Mouse (Mus musculus) forebrain, embryonic 15.5 days (tissue): ENCODE results near the gene Vopp1. TPM values are rescaled to one million over a fixed set of nuclear protein-coding genes. Genes with fewer than 3 reads are reported as not detected.

Source experiments
- ATAC-seq: fragments of 200-750 bp; cut with Nextera tagmentation; replicated peaks from 2 replicates; pipeline ENCODE4 v1.8.0; 2017; ENCODE audit warnings: mild to moderate bottlenecking, moderate TSS enrichment, moderate library complexity
- H3K27ac ChIP-seq: fragments of 300-500 bp; sonication (generic); replicated peaks from 2 replicates; pipeline ENCODE4 v1.5.1; 2015; ENCODE audit warnings: mild to moderate bottlenecking, inconsistent platforms
- H3K27me3 ChIP-seq: fragments of 300-500 bp; sonication (generic); 2 replicates; pipeline ENCODE4 v1.6.1; 2015; ENCODE audit warnings: inconsistent platforms
- H3K36me3 ChIP-seq: fragments of 300-500 bp; sonication (generic); 2 replicates; pipeline ENCODE4 v1.6.1; 2015; ENCODE audit warnings: mild to moderate bottlenecking, inconsistent platforms
- H3K4me1 ChIP-seq: fragments of 300-500 bp; sonication (generic); 2 replicates; pipeline ENCODE4 v1.6.1; 2015; ENCODE audit warnings: inconsistent platforms
- H3K4me2 ChIP-seq: fragments of 300-500 bp; sonication (generic); replicated peaks from 2 replicates; pipeline ENCODE4 v1.6.1; 2015; ENCODE audit warnings: mild to moderate bottlenecking, inconsistent platforms
- H3K4me3 ChIP-seq: fragments of 300-500 bp; sonication (generic); 2 replicates; pipeline ENCODE4 v1.5.1; 2015; ENCODE audit warnings: mild to moderate bottlenecking, inconsistent platforms
- H3K9ac ChIP-seq: fragments of 300-500 bp; sonication (generic); replicated peaks from 2 replicates; pipeline ENCODE4 v1.6.1; 2015; ENCODE audit warnings: mild to moderate bottlenecking, inconsistent platforms
- H3K9me3 ChIP-seq: fragments of 300-500 bp; sonication (generic); 2 replicates; pipeline ENCODE4 v1.6.1; 2016; ENCODE audit warnings: inconsistent platforms
- WGBS: fragments of 180-500 bp; shearing (Covaris S2); methylation state at CpG from one replicate; pipeline ENCODE4 v1.1.7; 2015; ENCODE audit warnings: mixed read lengths; 5-methylcytosine and 5-hydroxymethylcytosine counted together
- polyA plus RNA-seq: library from polyadenylated mRNA; unstranded; fragments of >200 nt; fragmentation: Nextera tagmentation; extraction: Ambion mirVana; gene quantifications from 2 replicates; pipeline ENCODE4 v1.2.1, GENCODE M21; 2015

Vopp1 gene
- polyA plus RNA-seq, 1 experiment from 2014 or later: 182 TPM

GRCm38 (mm10) chr6:57742749-57743148 is 82.2 kb downstream of the Vopp1 start:
- ATAC-seq: no peak
- H3K9me3 ChIP-seq: no peaks in the 10 kb centered on the region
- 93% methylated on average over 1 of the region's 1 CpGs for WGBS

GRCm38 (mm10) chr6:57721347-57721746 is 103.6 kb downstream of the Vopp1 start:
- H3K4me1 ChIP-seq: no peaks in the 10 kb centered on the region
- no peak overlapping the region for H3K4me2 ChIP-seq
- H3K27ac ChIP-seq: no peak overlapping the region
- no peak overlapping the region for H3K9ac ChIP-seq
- ATAC-seq: no peak
- H3K4me3 ChIP-seq: no peak overlapping the region
- 0 out of 2 replicates have a peak, but pooled peaks cover 3% of the 10 kb centered on the region for H3K9me3 ChIP-seq
- no peaks in the 10 kb centered on the region for H3K27me3 ChIP-seq
- WGBS: 100% methylated on average over 1 of the region's 1 CpGs
- H3K36me3 ChIP-seq: peaks cover 14% of the 10 kb centered on the region

More at GRCm38 (mm10) chr6:57742749-57743148, 82.2 kb downstream of the Vopp1 start:
- H3K4me3 ChIP-seq: no peak overlapping the region
- H3K9ac ChIP-seq: no peak overlapping the region
- no peaks in the 10 kb centered on the region for H3K4me1 ChIP-seq
- no peak overlapping the region for H3K27ac ChIP-seq
- H3K4me2 ChIP-seq: no peak overlapping the region
- peaks cover 4% of the 10 kb centered on the region; the same call in 1 of the 2 replicates for H3K36me3 ChIP-seq
- H3K27me3 ChIP-seq: no peaks in the 10 kb centered on the region

GRCm38 (mm10) chr6:57711726-57712125 is 113.2 kb downstream of the Vopp1 start:
- Histone ChIP-seq H3K9me3 (no peaks in the 10 kb centered on the region), H3K27ac (no peak overlapping the region), H3K9ac (no peak overlapping the region), H3K4me3 (no peak overlapping the region), H3K4me2 (no peak overlapping the region), H3K27me3 (no peaks in the 10 kb centered on the region), H3K36me3 (peaks cover 13% of the 10 kb centered on the region), H3K4me1 (no peaks in the 10 kb centered on the region)
- 29% methylated on average over 1 of the region's 1 CpGs for WGBS
- no peak for ATAC-seq

GRCm38 (mm10) chr6:57706721-57707120 is 118.2 kb downstream of the Vopp1 start:
- no peaks in the 10 kb centered on the region for H3K36me3 ChIP-seq
- H3K4me2 ChIP-seq: no peak overlapping the region
- WGBS: 91% methylated on average over 1 of the region's 1 CpGs
- H3K27me3 ChIP-seq: no peaks in the 10 kb centered on the region
- no peak overlapping the region for H3K27ac ChIP-seq
- peaks cover 17% of the 10 kb centered on the region for H3K4me1 ChIP-seq
- no peak for ATAC-seq
- no peaks in the 10 kb centered on the region for H3K9me3 ChIP-seq
- H3K4me3 ChIP-seq: no peak overlapping the region
- no peak overlapping the region for H3K9ac ChIP-seq

GRCm38 (mm10) chr6:57703703-57704102 is 121.3 kb downstream of the Vopp1 start:
- 25% methylated on average over 2 of the region's 2 CpGs for WGBS
- peak; percentile 44 for ATAC-seq
- H3K27ac ChIP-seq: peak overlapping the region; percentile 98

GRCm38 (mm10) chr6:57702743-57703499 is 122.0 kb downstream of the Vopp1 start:
- Histone ChIP-seq H3K27ac (peak overlapping the region; percentile 98), H3K4me2 (peak overlapping the region; percentile 51), H3K9me3 (no peaks in the 10 kb centered on the region), H3K36me3 (no peaks in the 10 kb centered on the region), H3K9ac (peak overlapping the region; percentile 91), H3K4me1 (peaks cover 23% of the 10 kb centered on the region), H3K27me3 (no peaks in the 10 kb centered on the region), H3K4me3 (peak overlapping the region; percentile 68)
- under 1% methylated on average over 59 of the region's 59 CpGs for WGBS
- ATAC-seq: peak; percentile 99

More at GRCm38 (mm10) chr6:57703703-57704102, 121.3 kb downstream of the Vopp1 start:
- Histone ChIP-seq H3K9ac (peak overlapping the region; percentile 91), H3K4me1 (peaks cover 23% of the 10 kb centered on the region), H3K36me3 (no peaks in the 10 kb centered on the region), H3K4me2 (peak overlapping the region; percentile 51), H3K4me3 (peak overlapping the region; percentile 68), H3K9me3 (no peaks in the 10 kb centered on the region), H3K27me3 (no peaks in the 10 kb centered on the region)

GRCm38 (mm10) chr6:57702376-57702742 is 122.6 kb downstream of the Vopp1 start, which contains the start of gene Lancl2:
Gene Lancl2, plus strand, starts transcription at chr6:57702540.
- no peaks in the 10 kb centered on the region for H3K36me3 ChIP-seq
- H3K9ac ChIP-seq: peak within 1 kb of the TSS; percentile 91
- no peaks in the 10 kb centered on the region for H3K9me3 ChIP-seq
- ATAC-seq: peak; percentile 13; the same call in 1 of the 2 replicates
- peak within 1 kb of the TSS; percentile 98 for H3K27ac ChIP-seq
- H3K4me1 ChIP-seq: peaks cover 23% of the 10 kb centered on the region
- H3K27me3 ChIP-seq: no peaks in the 10 kb centered on the region
- under 1% methylated on average over 10 of the region's 10 CpGs for WGBS
- peak within 1 kb of the TSS; percentile 51 for H3K4me2 ChIP-seq
- H3K4me3 ChIP-seq: peak within 1 kb of the TSS; percentile 68

GRCm38 (mm10) chr6:57701686-57702085 is 123.3 kb downstream of the Vopp1 start:
- no peak for ATAC-seq
- Histone ChIP-seq H3K36me3 (no peaks in the 10 kb centered on the region), H3K27ac (peak overlapping the region; percentile 98), H3K4me3 (peak overlapping the region; percentile 68), H3K9me3 (no peaks in the 10 kb centered on the region), H3K4me1 (peaks cover 23% of the 10 kb centered on the region), H3K9ac (peak overlapping the region; percentile 91), H3K27me3 (no peaks in the 10 kb centered on the region), H3K4me2 (peak overlapping the region; percentile 51)
- 36% methylated on average over 4 of the region's 4 CpGs for WGBS

- H3K9me3 ChIP-seq: no peaks in the 10 kb centered on the region
- H3K9ac ChIP-seq: no peak overlapping the region
- WGBS: 92% methylated on average over 3 of the region's 3 CpGs
- H3K4me2 ChIP-seq: no peak overlapping the region
- no peaks in the 10 kb centered on the region for H3K27me3 ChIP-seq
- no peak for ATAC-seq
- no peak overlapping the region for H3K27ac ChIP-seq
- peaks cover 5% of the 10 kb centered on the region; the same call in 1 of the 2 replicates for H3K4me1 ChIP-seq
- H3K36me3 ChIP-seq: 0 out of 2 replicates have a peak, but pooled peaks cover 3% of the 10 kb centered on the region
- H3K4me3 ChIP-seq: no peak overlapping the region
These were observed 131.8 kb downstream of the Vopp1 start for GRCm38 (mm10) chr6:57693116-57693515.

GRCm38 (mm10) chr6:57691467-57692261 is 133.3 kb downstream of the Vopp1 start, which contains the start of gene Pyurf:
Gene Pyurf, minus strand, starts transcription at chr6:57692078.
- peak within 1 kb of the TSS; percentile 83 for H3K27ac ChIP-seq
- WGBS: under 1% methylated on average over 52 of the region's 52 CpGs
- H3K4me1 ChIP-seq: peaks cover 5% of the 10 kb centered on the region; the same call in 1 of the 2 replicates
- H3K9ac ChIP-seq: peak within 1 kb of the TSS; percentile 84
- 0 out of 2 replicates have a peak, but pooled peaks cover 3% of the 10 kb centered on the region for H3K36me3 ChIP-seq
- H3K4me2 ChIP-seq: peak within 1 kb of the TSS; percentile 73
- H3K9me3 ChIP-seq: no peaks in the 10 kb centered on the region
- no peaks in the 10 kb centered on the region for H3K27me3 ChIP-seq
- peak within 1 kb of the TSS; percentile 90 for H3K4me3 ChIP-seq
- ATAC-seq: peak; percentile 97

GRCm38 (mm10) chr6:57684156-57684555 is 140.8 kb downstream of the Vopp1 start:
- no peak for ATAC-seq
- Histone ChIP-seq H3K27ac (no peak overlapping the region), H3K36me3 (0 out of 2 replicates have a peak, but pooled peaks cover 3% of the 10 kb centered on the region), H3K4me1 (no peaks in the 10 kb centered on the region), H3K27me3 (no peaks in the 10 kb centered on the region), H3K9me3 (no peaks in the 10 kb centered on the region), H3K9ac (no peak overlapping the region), H3K4me3 (no peak overlapping the region), H3K4me2 (no peak overlapping the region)
- 96% methylated on average over 1 of the region's 1 CpGs for WGBS
